Mouse (Mus musculus) lung, postnatal 10 days (tissue): ENCODE results near the gene Strbp.

ENCODE experiments used
- DNase-seq: peaks from one replicate; pipeline ENCODE4 v3.0.0; 2021

The Strbp gene

GRCm38 (mm10) chr2:37703230-37703954 is at the start of gene Strbp:
Gene Strbp, minus strand, starts transcription at chr2:37703859.
- peak; percentile 94 for DNase-seq

DNA sequence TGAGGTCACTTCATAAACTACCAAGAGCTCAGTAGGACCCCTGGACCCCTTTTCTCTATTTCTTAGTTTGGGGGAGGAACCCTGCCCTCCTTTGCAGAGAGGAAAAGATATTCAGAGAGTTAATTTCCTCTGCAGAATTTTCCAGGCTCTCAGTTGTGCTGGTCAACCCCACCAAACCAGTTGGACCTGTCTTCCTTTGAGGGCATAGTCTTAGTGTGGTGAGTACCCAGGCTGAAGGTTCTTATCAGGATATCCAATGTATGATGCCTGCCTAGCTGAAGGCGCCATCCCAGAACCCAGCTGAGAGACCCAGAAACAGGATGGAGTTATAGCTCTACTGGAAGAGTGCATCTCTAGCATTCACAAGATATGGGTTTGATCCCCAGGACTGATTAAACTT is 47.5 kb upstream of the Strbp start:
- DNase-seq = no peak

DNA sequence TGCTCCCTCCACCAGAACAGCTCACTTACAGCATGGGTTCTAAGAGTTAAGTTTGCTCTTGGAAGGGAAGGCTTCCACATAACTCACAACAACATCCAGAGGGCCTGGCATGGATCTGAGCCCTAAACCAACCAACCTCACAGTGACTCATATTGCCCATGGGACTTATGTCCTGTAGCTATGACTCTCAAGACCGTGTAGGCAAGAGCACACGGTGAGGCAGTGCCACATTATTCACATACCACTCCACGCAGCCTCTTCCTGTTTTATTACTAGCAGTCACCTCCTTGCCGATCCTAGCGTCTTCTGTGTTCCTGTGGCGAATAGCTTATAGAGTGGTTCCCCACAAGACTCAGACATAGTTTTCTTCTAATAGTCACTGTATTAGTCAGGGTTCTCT is 45.7 kb upstream of the Strbp start:
- no peak for DNase-seq

- DNase-seq = peak; percentile 71
Measured at GRCm38 (mm10) chr2:37748442-37749066, 44.9 kb upstream of the Strbp start.

- no peak for DNase-seq
Measured at GRCm38 (mm10) chr2:37747909-37748308, 44.2 kb upstream of the Strbp start.

GRCm38 (mm10) chr2:37746293-37747049 is 42.8 kb upstream of the Strbp start:
- no peak for DNase-seq

GRCm38 (mm10) chr2:37744773-37745395 is 41.2 kb upstream of the Strbp start:
- DNase-seq = no peak

DNA sequence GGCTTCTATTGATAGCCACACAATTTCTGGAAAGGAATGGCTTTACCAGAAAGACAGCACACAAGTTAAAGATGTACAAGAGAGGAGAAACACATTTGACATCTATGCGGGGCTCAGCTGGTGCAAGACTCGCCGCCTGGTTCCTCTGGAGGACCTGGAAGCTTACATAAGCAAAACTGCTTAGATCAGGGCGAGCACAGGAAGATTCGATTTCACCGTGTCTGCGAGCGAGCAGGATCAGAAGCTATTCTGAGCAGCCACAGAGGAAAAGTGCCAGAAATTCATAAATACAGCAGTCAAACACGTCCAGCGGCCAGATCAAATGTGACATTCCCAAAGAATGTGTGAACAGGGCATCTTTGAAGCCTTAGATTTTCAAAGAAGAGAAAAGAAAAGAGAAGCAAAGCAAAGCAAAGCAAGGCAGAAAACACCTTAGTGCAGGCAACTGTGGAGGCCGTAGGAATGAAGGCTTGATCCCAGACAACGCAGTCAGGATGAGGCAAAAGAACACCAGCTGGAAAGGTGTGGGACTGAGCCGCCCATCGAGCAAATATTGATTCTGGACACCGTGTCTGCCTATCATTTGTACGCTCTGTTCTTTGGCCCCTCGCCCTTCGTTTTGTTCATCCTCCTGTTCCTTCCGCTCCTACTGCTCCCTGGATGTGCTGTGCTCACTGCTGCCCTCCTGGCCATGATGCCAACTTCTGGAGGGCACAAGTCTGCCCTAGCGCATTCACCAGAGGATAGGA is 38.3 kb upstream of the Strbp start:
- no peak for DNase-seq

- no peak for DNase-seq
Measured at GRCm38 (mm10) chr2:37735807-37736188, 32.1 kb upstream of the Strbp start.

GRCm38 (mm10) chr2:37734979-37735806 is 31.5 kb upstream of the Strbp start:
- peak; percentile 63 for DNase-seq

DNA sequence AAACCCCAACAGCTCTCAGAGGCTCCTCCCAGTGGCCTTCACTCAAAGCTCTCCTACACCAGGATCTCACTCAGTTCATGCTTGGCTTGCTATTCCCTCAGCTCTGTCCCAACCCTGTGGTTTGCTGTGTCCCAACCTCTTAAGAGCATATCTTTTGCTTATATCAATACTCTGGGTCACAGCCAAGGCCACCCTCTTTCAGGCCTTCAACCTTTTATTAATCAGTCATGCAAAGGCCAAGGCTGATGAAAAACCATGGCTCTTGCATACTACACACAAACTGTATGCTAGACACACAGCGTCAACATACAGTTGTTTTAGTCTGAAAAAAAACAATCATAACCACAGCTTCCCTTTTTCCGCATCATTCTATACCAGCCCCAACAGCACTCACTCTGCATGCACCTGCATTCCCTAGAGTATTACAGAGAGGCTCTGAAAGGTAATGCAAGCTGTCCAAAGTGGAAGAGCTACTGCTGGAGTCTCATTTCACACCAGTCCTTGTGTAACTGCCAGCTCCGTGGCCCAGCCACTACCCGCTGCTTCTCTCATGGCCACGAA is 27.7 kb upstream of the Strbp start:
- no peak for DNase-seq

GRCm38 (mm10) chr2:37724231-37724630 is 20.6 kb upstream of the Strbp start:
- no peak for DNase-seq

DNA sequence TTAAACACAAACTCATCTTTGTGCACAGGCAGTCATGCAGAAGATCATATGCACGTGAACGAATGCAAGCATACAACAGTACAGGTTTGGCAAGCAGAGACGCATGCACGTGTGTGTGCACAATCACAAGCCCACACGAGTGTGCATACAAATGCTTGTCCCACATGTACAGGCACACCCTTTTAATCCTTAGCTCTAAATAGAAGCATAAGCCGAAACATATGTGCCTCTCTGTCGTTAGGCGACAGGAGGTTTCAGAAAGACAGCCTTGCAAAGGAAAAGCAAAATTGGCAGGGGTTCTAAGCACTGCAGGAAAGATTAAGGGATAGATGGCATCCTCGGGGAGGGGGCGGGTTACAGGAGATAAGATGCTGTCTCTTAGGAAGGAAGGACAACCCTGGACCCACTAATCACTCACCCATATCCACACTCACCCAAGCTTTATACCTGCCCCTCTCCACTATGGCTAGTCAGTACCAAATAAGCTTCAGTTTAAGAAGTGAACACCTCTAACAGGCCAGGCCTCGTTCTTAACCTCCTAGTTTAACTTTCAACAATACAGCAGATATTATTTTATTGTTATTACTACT is 19.9 kb upstream of the Strbp start:
- DNase-seq = no peak

- no peak for DNase-seq
Measured at GRCm38 (mm10) chr2:37722674-37723465, 19.2 kb upstream of the Strbp start.

DNA sequence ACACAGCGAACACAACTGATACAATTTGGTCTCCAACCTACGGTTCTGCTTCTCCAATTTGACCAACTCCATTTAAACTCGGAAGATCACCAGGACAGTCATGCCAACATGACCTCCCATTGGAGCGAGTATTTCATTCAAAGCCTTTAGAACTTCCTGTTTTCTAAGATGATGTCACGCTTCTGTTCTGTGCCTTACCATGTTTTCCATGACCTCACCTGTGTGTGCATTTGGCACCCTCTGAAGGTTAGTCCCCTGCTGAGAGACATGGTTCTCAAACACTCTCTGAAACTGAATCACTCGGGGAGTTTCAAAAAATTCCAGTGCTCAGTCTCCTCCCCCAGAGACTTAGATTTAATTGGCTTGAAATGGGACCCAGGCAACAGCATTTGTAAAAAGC is 12.6 kb upstream of the Strbp start:
- DNase-seq = no peak

DNA sequence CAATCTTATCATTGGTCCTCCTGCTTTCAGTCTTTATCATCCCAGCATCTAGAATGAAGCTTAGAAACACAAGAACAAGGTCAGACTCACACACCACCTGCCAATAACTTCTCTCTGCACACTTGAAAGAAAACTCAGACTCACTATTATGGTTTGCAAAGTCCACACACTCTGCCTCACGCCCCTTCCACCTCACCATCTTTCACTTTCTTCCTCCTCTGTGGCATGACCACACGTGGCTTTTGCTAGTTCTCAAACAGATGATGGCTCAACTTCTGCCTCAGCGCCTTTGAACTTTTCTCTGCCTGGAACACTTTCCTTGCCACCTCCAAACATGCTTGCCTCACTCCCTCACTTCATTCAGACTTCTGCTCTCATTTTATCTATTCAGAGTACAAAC is 11.7 kb upstream of the Strbp start:
- no peak for DNase-seq

- no peak for DNase-seq
Measured at GRCm38 (mm10) chr2:37713100-37713499, 9.4 kb upstream of the Strbp start.

DNA sequence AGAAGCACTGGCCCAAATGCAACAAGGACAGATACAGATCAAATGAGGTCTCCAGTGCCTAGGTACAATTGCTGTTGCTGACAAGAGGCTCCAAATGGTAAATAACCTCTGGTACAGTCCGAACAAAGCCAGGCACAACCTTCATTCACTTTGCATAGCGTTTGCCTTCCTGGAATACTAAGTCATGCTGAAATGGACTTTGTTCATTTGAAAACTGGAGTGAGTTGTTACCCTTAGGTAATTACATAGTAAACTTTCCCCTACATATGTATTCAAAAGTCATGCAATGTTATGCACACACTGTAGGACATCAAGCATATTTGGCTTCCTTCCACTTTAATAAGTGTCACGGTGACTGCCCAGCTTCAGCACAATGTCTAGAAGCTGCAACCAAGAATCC is 5.2 kb upstream of the Strbp start:
- no peak for DNase-seq

- DNase-seq = no peak
Measured at GRCm38 (mm10) chr2:37704141-37704760, 592 bp upstream of the Strbp start.
